Mouse (Mus musculus): ENCODE measurements at regions not wholly inside any gene's neighbourhood (a gene's known extent, or its start where the extent isn't known, plus 50 kb on each side); places are given as distances from the start of the nearest gene placed in this dataset.

DNA sequence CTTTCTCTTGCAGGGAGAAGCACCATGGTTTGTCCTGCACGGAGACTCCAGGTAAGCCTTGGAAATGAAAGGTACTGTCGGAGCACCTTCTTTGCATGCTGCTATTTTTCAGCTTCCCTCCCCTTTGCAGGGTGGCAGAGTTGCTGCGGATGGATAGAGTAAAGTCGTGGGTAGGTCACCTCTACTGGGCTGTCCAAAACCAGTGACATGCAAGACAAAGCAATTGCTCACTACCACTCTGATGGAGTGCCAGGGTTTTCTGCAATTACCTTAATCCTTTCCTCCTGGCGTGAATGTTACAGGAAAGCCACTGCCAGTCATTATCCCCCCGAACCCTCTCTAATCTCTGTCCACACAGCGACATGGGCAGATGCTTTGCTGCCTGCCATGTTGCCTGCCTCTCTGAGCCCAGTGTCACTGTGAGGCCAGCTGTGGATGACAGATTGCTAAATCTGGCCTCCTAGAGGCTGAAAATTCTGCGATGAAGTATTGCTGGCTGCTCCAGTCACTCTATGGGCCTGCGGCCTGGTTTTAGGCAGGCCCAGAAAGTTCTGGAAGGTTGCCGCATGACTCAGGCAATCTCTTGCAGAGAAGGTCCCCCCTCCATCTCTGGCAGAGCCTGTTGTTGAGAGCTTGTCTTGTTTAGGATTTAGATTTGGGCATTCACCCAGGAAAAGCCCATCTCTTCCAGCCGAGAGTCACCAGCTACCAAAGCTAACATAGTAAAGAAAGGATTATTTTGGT is 54.1 kb upstream of the Sod3 start:
- ATAC-seq (ENCODE audit: low FRiP score), result no peak

DNA sequence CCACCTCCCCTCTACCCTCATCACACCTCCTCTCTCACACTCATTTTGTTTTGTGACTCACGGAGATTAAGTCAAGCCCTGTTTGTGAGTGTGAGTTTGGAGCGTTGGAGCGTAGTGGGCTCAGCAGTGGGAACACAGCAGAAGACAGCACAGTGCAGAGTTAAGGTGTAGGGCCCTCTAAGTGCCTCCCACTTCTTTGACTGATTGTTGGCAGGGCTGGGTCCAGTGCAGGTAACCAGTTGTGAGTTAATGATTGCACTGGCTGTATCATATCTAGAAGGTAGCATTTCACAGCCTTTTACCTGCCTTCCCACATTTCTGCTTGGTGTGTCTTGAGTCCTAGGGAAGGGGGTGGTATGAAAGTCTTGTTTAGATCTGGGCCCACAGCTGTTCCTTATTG is 67.3 kb upstream of the Sod3 start:
- no peaks in the 10 kb centered on the region for H3K9me3 ChIP-seq (ENCODE audit: control insufficient read depth, low read length)
- H3K4me1 ChIP-seq (ENCODE audit: control insufficient read depth, insufficient read depth, low read length), result no peaks in the 10 kb centered on the region
- no peak overlapping the region for H3K4me3 ChIP-seq (ENCODE audit: low read depth, low read length)
- no peak overlapping the region for H3K27ac ChIP-seq (ENCODE audit: low read depth, low read length)
- ATAC-seq (ENCODE audit: low FRiP score), result no peak
- 80% methylated on average over 3 of the region's 3 CpGs for WGBS
- H3K4me2 ChIP-seq, result no peak overlapping the region
- DNase-seq (ENCODE audit: low spot score, missing footprints), result no peak
- H3K36me3 ChIP-seq (ENCODE audit: control insufficient read depth, insufficient read depth, low read length), result no peaks in the 10 kb centered on the region
- no peaks in the 10 kb centered on the region for H3K27me3 ChIP-seq (ENCODE audit: control insufficient read depth, insufficient read depth, low read length)
- H3K9ac ChIP-seq (ENCODE audit: low read length), result no peak overlapping the region

More for the DNA sequence above, 54.1 kb upstream of the Sod3 start:
- DNase-seq (ENCODE audit: low spot score, missing footprints), result no peak
- Histone ChIP-seq H3K9ac (ENCODE audit: low read length) (no peak overlapping the region), H3K27ac (ENCODE audit: low read depth, low read length) (no peak overlapping the region), H3K4me3 (ENCODE audit: low read depth, low read length) (no peak overlapping the region), H3K4me2 (no peak overlapping the region), H3K27me3 (ENCODE audit: control insufficient read depth, insufficient read depth, low read length) (no peaks in the 10 kb centered on the region), H3K9me3 (ENCODE audit: control insufficient read depth, low read length) (no peaks in the 10 kb centered on the region), H3K36me3 (ENCODE audit: control insufficient read depth, insufficient read depth, low read length) (no peaks in the 10 kb centered on the region), H3K4me1 (ENCODE audit: control insufficient read depth, insufficient read depth, low read length) (no peaks in the 10 kb centered on the region)
- 89% methylated on average over 11 of the region's 11 CpGs for WGBS

DNA sequence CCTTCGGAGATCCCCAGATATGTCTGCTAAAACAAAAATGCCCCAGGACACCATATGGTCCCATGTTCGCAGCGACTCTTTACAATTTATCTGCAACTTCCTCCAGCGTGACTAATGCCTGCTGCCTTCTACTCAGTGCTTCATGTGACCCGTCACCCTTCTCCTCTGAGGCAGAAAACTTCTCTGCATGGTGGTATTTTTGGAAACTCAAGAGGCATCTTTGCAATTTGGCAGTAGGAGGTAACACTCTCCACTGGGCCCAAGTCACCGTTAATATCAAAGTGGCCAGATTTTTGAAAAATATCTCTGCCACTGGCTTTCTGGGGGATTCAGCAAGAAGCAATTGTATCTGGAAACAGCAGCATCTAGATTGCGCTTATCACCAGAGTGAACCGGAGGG is 69.1 kb upstream of the Sod3 start:
- 78% methylated on average over 8 of the region's 8 CpGs for WGBS
- no peaks in the 10 kb centered on the region for H3K27me3 ChIP-seq (ENCODE audit: control insufficient read depth, insufficient read depth, low read length)
- H3K27ac ChIP-seq (ENCODE audit: low read depth, low read length), result no peak overlapping the region
- DNase-seq (ENCODE audit: low spot score, missing footprints) (no peak), ATAC-seq (ENCODE audit: low FRiP score) (no peak)
- H3K36me3 ChIP-seq (ENCODE audit: control insufficient read depth, insufficient read depth, low read length), result no peaks in the 10 kb centered on the region
- H3K4me1 ChIP-seq (ENCODE audit: control insufficient read depth, insufficient read depth, low read length), result no peaks in the 10 kb centered on the region
- H3K4me2 ChIP-seq, result no peak overlapping the region
- H3K9ac ChIP-seq (ENCODE audit: low read length), result no peak overlapping the region
- H3K4me3 ChIP-seq (ENCODE audit: low read depth, low read length), result no peak overlapping the region
- no peaks in the 10 kb centered on the region for H3K9me3 ChIP-seq (ENCODE audit: control insufficient read depth, low read length)

DNA sequence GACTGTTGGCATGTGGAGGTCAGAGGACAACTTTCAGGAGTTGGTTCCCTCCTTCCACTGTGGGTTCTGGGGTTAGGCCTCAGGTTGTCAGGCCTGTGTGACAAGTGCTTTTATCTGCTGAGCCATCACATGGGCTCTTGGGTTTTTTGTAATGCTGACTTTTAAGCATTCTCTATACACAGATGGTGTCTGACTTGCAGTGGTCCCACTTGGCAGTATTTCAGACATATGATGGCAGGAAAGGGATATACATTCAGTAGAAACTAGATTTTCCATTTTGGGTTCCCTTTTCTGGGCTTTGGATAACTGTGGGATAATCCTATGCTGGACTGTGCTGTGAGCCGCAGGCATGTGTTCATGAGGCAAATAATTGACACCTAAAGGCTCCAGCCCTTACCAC is 75.3 kb upstream of the Sod3 start:
- no peaks in the 10 kb centered on the region for H3K27me3 ChIP-seq (ENCODE audit: control insufficient read depth, insufficient read depth, low read length)
- no peak overlapping the region for H3K9ac ChIP-seq (ENCODE audit: low read length)
- no peak for DNase-seq (ENCODE audit: low spot score, missing footprints)
- WGBS, result 89% methylated on average over 1 of the region's 1 CpGs
- H3K27ac ChIP-seq (ENCODE audit: low read depth, low read length), result no peak overlapping the region
- H3K4me2 ChIP-seq, result no peak overlapping the region
- H3K9me3 ChIP-seq (ENCODE audit: control insufficient read depth, low read length), result no peaks in the 10 kb centered on the region
- no peak overlapping the region for H3K4me3 ChIP-seq (ENCODE audit: low read depth, low read length)
- H3K36me3 ChIP-seq (ENCODE audit: control insufficient read depth, insufficient read depth, low read length), result no peaks in the 10 kb centered on the region
- ATAC-seq (ENCODE audit: low FRiP score), result no peak
- no peaks in the 10 kb centered on the region for H3K4me1 ChIP-seq (ENCODE audit: control insufficient read depth, insufficient read depth, low read length)

DNA sequence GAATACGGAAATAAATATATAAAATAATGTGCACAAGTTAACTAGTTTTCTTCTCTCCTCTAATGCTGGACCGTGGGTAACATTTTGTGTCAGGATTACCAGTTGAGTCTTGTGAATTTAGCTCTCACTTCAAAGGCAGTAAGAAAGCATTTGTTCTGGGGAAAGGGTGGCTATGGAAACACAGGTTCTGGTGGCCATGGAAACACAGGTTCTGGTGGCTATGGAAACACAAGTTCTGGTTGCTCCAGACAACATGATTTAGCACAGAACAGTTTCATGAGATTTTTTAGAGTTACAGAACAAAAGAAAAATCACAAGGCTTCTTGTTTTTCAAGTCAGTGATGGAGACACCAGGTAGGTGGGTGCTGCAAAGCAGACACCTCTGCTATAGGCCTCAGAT is 82.7 kb upstream of the Sod3 start:
- no peak overlapping the region for H3K4me2 ChIP-seq
- no peaks in the 10 kb centered on the region for H3K4me1 ChIP-seq (ENCODE audit: control insufficient read depth, insufficient read depth, low read length)
- 86% methylated on average over 2 of the region's 2 CpGs for WGBS
- no peaks in the 10 kb centered on the region for H3K27me3 ChIP-seq (ENCODE audit: control insufficient read depth, insufficient read depth, low read length)
- no peaks in the 10 kb centered on the region for H3K36me3 ChIP-seq (ENCODE audit: control insufficient read depth, insufficient read depth, low read length)
- no peak overlapping the region for H3K9ac ChIP-seq (ENCODE audit: low read length)
- H3K4me3 ChIP-seq (ENCODE audit: low read depth, low read length), result no peak overlapping the region
- no peak for DNase-seq (ENCODE audit: low spot score, missing footprints)
- no peak for ATAC-seq (ENCODE audit: low FRiP score)
- no peaks in the 10 kb centered on the region for H3K9me3 ChIP-seq (ENCODE audit: control insufficient read depth, low read length)
- no peak overlapping the region for H3K27ac ChIP-seq (ENCODE audit: low read depth, low read length)

DNA sequence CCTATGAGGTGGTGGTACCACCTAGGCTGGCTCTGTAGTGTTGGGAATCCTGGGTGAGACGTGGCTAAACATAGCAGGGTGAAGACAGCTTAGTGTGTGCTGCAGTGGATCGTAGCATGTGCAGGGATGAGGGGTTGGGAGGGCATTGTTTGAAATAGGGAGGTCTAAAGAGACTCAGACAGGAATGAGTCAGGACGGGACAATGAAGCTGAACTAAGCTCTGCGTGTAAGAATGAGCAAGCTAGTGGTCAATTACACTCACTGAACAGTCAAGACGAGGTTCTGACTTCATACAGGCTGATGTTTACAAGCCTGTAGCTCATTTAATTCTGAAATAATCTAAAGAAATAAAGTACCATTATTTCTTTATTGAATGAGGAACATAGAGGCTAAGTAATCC is 85.5 kb upstream of the Sod3 start:
- H3K27me3 ChIP-seq (ENCODE audit: control insufficient read depth, insufficient read depth, low read length), result no peaks in the 10 kb centered on the region
- no peaks in the 10 kb centered on the region for H3K36me3 ChIP-seq (ENCODE audit: control insufficient read depth, insufficient read depth, low read length)
- H3K4me2 ChIP-seq, result no peak overlapping the region
- H3K9me3 ChIP-seq (ENCODE audit: control insufficient read depth, low read length), result no peaks in the 10 kb centered on the region
- ATAC-seq (ENCODE audit: low FRiP score), result no peak
- 72% methylated on average over 5 of the region's 5 CpGs for WGBS
- H3K4me1 ChIP-seq (ENCODE audit: control insufficient read depth, insufficient read depth, low read length), result no peaks in the 10 kb centered on the region
- no peak overlapping the region for H3K27ac ChIP-seq (ENCODE audit: low read depth, low read length)
- H3K9ac ChIP-seq (ENCODE audit: low read length), result no peak overlapping the region
- no peak for DNase-seq (ENCODE audit: low spot score, missing footprints)
- no peak overlapping the region for H3K4me3 ChIP-seq (ENCODE audit: low read depth, low read length)

DNA sequence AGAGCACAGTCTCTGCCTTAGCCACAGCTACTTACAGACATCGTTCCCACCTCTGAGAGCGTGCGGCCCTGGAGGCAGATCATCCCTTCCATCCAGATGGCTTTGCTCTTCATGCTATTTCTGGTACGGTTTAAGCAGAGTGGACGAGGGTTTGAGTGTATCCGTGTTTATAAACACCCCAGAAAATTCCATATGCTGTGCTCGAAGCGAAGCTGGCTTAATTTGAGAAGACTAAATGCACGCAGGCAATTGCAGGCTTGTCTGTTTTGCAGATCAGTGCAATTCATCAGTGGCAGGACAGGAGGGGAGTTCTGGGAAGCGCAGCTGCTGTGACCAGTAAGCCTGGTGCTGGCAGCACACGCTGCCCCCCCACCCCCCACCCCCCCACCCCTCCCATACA is 72.9 kb upstream of the Dhx15 start:
- Histone ChIP-seq H3K9me3 (ENCODE audit: control insufficient read depth, low read length) (no peaks in the 10 kb centered on the region), H3K9ac (ENCODE audit: low read length) (no peak overlapping the region), H3K36me3 (ENCODE audit: control insufficient read depth, insufficient read depth, low read length) (no peaks in the 10 kb centered on the region), H3K4me3 (ENCODE audit: low read depth, low read length) (no peak overlapping the region), H3K4me2 (no peak overlapping the region), H3K27me3 (ENCODE audit: control insufficient read depth, insufficient read depth, low read length) (no peaks in the 10 kb centered on the region), H3K27ac (ENCODE audit: low read depth, low read length) (no peak overlapping the region), H3K4me1 (ENCODE audit: control insufficient read depth, insufficient read depth, low read length) (no peaks in the 10 kb centered on the region)
- ATAC-seq (ENCODE audit: low FRiP score) (no peak), DNase-seq (ENCODE audit: low spot score, missing footprints) (no peak)
- WGBS, result 91% methylated on average over 11 of the region's 11 CpGs

DNA sequence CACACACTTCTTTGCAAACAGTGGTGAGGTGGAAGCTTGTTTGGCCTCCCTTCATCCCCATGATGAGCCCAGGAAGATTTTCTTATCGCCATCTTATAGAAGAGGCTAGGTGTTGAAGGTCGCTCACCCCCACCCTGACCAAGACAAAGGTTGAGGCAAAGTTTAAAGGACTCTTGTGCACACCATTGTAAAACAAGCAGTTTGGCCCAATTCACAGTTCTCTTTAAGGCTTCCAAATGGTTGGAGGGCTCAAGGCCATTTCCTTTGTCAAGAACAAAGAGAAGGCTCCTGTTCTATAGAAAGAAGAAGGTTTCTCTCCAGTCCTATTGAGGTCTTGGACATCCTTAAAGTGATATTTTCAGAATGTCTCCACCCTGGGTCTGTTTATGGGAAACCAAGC is 67.8 kb upstream of the Dhx15 start:
- Histone ChIP-seq H3K27ac (ENCODE audit: low read depth, low read length) (no peak overlapping the region), H3K4me3 (ENCODE audit: low read depth, low read length) (no peak overlapping the region), H3K27me3 (ENCODE audit: control insufficient read depth, insufficient read depth, low read length) (no peaks in the 10 kb centered on the region), H3K36me3 (ENCODE audit: control insufficient read depth, insufficient read depth, low read length) (no peaks in the 10 kb centered on the region), H3K9me3 (ENCODE audit: control insufficient read depth, low read length) (no peaks in the 10 kb centered on the region), H3K9ac (ENCODE audit: low read length) (no peak overlapping the region), H3K4me1 (ENCODE audit: control insufficient read depth, insufficient read depth, low read length) (no peaks in the 10 kb centered on the region), H3K4me2 (no peak overlapping the region)
- ATAC-seq (ENCODE audit: low FRiP score) (no peak), DNase-seq (ENCODE audit: low spot score, missing footprints) (no peak)
- 86% methylated on average over 2 of the region's 2 CpGs for WGBS

DNA sequence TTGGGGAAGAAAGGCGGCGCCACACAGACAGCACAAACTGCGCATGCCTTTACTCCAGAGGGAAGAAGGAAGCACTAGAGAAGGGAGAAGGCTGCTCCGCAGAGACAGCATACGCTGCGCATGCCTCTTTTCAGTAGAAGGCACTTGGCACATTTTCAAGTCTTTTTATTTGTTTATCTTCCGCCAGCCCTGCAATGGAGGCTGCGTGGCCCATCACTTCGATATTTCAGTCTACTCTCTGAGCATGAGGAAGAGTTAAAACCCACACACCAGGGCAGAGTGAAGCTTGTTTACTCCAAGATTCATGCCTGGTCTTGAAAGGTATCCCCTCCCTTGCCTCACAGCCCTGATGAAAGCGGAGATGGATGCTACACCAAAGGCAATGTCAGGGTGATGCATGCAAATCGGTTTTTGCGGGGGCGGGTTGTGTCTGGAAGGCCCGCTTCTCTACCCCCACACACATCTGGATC is 64.3 kb upstream of the Dhx15 start:
- DNase-seq (ENCODE audit: low spot score, missing footprints), result no peak
- Histone ChIP-seq H3K36me3 (ENCODE audit: control insufficient read depth, insufficient read depth, low read length) (no peaks in the 10 kb centered on the region), H3K27ac (ENCODE audit: low read depth, low read length) (no peak overlapping the region), H3K27me3 (ENCODE audit: control insufficient read depth, insufficient read depth, low read length) (no peaks in the 10 kb centered on the region), H3K9ac (ENCODE audit: low read length) (no peak overlapping the region), H3K4me3 (ENCODE audit: low read depth, low read length) (no peak overlapping the region), H3K9me3 (ENCODE audit: control insufficient read depth, low read length) (no peaks in the 10 kb centered on the region), H3K4me2 (no peak overlapping the region), H3K4me1 (ENCODE audit: control insufficient read depth, insufficient read depth, low read length) (no peaks in the 10 kb centered on the region)
- 88% methylated on average over 14 of the region's 14 CpGs for WGBS
- no peak for ATAC-seq (ENCODE audit: low FRiP score)

All from midbrain, embryonic 11.5 days (tissue).